Mouse (Mus musculus): ENCODE results near the gene Cyp2t4.

Gene Cyp2t4

DNA sequence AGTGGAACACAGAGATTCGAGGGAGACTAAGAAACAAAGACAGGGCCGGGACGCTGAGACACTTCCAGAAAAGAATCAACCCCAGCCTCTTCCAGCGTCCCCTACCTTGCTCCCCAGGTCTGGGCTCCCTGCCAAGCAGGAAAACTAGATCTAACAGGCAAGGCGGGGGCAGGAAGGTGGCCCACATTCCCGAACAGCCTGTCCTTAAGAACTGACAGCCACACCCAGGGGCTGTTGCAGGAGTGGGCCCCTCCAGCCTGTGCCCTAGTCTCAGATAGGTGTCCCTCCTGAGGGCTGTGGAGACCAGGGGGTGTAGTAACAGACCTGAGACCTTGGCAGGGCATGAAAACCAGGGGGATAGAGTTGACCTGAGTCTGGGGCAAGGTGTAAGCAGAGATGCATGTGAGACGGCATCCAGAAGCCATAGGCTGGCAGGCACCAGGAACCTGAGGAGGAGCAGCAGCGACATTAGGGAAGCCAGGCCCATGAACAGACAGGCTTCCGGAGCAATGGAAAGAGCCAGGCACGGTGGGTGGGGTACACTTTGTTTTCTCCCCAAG is at the start of gene Cyp2t4:
TSS of gene Cyp2t4 (plus strand) at position 510 of the 560 bp plus-strand sequence.
- DNase-seq: peak; percentile 22

DNA sequence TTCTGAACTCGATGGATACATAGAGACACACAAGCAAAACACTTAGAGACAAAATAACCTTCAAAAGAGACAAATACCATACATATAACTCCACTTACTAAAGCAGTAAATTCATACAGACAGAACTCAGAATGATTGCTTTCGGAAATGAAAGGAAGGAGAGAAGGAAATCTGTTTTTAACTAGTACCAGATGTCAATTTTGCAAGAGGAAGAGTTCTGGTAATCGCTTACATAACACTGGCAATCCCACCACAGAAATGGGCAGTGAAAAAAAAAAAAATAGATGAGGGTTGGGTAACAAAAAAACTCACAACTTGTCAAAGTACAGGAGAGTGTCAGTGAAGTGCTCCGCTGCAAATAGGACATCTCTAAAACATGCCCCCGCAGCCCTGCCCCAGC is 48.6 kb upstream of the Cyp2t4 start:
- DNase-seq: no peak

DNA sequence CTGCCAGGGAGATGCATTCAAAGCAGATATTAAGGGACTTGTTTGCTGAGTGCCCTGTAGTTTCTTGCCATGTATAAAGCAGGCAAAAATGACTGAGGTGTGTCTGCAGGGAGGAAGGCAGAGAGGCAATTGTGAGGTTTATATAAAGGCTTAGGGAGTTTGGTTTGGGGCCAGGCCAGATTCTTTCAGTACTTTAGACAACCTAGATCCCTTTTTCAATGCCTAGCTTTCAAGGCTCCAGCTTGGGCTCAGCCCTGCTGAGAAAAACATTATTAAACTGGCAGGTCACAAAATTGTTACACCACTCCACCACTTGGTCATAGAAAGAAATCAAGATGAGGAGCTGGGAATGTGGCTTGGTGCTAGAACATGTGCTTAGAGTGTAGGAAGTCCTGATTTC is 43.2 kb upstream of the Cyp2t4 start:
- no peak for DNase-seq

DNA sequence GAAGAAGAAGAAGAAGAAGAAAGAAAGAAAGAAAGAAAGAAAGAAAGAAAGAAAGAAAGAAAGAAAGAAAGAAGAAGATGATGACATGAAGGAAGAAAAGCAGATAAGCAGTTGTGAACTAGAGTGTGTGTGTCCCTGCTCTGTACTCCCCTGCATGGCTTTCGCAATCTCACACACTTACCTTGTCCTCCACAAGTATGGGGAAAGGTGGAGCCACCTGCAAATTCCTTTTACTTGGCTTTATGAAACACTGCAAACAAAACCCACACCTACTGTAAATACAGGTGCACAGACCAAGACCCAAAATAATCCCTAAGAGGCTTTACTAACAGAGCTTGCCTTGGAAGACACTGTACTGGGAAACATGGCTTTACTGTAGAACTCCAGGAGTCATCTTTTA is 42.5 kb upstream of the Cyp2t4 start:
- DNase-seq: no peak

DNA sequence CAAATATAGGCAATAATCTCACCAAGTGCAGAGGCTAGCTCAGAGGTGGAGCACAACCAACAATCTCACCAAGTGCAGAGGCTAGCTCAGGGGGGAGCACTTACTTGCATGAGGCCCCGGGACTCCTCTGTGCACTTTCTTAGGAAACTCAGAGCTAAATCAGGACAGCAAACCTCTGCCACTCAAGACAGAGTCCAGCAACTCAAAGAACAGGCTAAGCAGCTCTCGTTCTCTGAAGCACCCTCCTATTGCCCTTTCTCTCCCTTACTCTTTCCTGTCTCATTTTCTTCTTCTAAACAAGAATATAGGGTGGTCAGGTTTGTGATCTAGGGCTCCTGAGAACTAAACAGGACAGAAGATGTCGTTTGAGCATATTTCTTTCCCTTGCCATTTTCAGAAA is 41.5 kb upstream of the Cyp2t4 start:
- no peak for DNase-seq

DNA sequence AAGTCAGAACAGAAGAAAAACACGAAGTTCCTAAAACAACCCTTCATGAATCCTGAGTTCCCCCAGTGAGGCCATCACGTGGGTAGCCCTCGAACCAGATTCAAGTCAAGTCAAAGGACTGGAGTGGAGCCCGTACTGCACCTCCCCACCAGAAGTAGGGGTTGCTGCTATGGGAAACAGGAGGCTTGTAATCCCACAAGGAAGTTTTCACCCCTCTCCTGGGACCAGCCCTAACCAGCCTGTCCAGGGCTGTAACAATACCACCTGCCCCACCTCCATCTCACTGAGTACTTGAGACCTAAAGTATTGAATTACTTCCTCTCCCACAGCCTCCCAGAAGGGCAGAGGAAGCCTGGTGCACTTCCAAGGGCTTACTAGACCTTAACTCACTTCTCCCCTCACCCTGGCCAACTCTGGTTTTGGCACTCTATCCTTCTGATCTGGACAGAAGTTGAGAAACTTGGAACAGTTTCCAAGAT is 35.4 kb upstream of the Cyp2t4 start:
- DNase-seq: no peak

DNA sequence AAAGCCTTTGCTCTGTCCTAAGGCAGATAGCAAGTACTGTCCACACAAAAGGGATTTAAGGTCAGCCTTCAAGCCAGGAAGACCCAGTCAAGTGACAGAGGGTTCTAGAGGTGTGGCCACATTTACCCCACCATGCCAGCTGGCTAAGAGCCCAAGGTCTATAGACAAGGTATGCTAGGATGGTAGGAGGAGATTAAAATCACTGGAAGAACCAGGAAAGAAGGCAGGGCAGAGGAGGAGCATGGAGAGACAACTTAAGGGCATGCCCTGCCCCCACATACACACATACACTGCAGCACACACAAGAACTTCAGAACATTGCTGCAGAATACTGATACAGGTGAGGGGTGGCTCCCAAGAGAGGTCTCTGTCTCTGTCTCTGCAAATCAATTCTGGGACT is 33.8 kb upstream of the Cyp2t4 start, which contains the start of gene Cyp2f2:
TSS of gene Cyp2f2 (plus strand) at position 234 of the 400 bp plus-strand sequence.
- no peak for DNase-seq

DNA sequence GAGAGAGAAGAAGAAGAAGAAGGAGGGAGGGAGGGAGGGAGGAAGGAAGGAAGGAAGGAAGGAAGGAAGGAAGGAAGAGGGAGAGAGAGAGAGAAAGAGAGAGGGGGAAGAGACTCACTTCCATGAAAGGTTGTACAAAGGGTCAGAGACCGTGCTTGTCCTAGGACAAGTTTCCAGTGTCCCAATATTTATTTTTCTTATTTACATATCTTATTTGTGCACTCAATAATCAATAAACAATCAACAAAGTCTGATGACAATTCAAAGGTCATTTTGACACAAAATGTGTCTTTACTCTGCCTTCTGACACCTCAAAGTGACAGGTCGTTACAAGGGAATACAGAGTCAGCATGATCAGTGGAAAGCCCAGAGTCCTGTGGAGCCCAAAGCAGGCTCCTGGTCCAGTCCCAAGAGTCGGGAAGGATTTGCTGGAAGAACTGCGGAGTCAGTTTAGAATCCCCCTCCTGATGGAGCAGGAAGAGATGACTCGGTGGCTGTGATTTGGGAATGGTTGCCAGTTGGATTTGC is 29.1 kb upstream of the Cyp2t4 start:
- no peak for DNase-seq

DNA sequence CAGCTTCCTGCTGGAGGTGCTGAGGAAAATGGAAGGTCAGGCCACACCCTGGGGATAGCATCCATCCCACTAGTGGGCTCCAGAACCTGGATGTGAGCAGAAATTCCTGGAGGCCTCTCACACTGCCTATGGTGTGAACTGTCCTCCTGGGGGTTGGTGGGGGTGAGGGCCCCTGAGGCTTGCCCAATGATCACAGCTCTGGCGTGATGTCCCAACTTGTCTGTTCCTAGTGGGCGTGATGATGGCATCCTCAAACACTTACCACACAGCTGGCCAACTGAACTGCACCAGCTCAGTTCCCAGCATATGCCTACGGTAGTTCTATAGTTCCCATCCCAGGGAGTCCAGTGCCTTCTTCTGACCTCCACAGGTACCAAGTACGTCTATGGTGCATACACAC is 28.5 kb upstream of the Cyp2t4 start:
- DNase-seq: no peak

DNA sequence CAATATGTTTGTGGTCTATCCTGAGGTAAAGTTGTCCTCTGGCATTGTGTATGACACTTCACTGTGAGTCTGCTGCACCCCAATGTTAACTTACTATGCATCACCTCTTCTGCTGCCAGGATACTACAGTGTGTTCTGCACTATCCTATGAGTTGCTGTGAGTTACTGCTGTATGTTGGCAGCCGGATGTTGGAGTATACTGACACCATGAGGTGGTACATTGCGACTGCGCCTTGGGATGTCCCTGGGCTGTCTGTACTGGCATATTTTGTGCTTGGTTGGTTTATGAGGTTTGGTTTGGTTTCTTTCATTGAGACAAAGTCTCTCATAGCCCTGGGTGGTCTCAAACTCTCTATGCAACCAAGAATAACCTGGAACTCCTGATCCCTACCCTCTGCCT is 25.4 kb upstream of the Cyp2t4 start:
- DNase-seq: no peak

DNA sequence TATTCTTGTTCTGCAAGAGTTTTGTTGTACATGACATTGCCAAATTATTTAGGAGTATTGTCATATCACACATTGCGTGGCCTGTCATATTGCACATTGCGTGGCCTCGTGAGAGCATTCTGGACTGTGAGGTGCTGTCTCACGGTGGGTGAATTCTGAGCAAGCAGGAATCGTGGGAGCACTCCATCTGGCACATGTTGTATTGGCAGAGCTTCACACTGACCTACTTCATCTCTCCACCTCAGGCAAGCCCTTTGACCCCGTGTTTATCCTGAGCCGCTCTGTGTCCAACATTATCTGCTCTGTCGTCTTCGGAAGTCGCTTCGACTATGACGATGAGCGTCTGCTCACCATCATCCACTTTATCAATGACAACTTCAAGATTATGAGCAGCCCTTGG is 24.6 kb upstream of the Cyp2t4 start:
- DNase-seq: no peak

DNA sequence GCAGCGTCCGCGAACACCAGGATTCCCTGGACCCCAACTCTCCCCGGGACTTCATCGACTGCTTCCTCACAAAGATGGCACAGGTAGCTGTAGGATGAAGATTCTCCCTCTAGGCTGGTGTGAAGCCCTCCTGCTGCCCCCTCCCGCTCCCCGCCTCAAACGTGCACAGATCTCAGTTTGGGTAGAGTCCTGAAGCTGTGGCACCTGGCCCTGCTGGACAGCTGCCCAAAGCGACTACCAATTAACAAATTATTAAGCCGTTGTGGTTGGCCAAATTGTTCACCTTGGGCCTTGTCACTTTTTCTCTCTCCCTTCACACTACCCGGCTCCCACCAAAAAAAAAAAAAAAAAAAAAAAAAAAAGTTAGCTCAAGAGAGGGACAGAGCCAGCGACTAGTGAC is 23.7 kb upstream of the Cyp2t4 start:
- no peak for DNase-seq

DNA sequence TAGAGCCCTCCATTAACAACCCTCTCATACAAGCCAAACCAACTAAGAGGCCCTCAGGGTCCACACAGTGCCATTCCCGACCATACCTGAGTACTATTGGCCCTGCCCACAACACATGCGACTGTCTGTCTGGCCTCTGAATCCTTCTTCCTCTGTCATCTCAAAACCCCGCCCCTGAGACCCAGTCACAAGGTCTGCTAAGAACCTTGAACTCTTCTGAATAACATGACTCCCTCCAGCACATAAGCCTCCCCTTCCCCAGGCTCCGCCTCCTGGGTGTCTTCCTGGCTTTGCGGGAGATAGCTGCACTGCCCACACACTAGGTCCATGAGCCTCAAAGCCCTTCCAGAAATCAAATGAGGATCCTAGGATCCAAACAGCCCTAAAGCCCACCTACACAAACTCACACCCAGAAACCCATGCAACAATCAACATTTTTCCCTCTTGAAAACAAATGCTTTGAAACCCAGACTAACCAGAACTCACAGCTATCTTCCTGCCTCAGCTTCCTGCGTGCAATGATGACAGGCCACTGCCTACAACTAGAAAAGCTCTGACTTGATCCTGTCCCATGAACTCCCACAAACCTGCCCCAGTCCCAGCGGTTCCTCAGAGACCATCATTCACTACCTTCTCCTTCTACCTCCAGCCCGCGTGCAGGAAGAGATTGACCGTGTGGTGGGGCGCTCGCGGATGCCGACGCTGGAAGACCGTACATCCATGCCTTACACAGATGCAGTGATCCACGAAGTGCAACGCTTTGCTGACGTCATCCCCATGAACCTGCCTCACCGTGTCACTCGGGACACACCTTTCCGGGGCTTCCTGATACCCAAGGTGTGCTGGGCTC is 22.8 kb upstream of the Cyp2t4 start:
- no peak for DNase-seq

DNA sequence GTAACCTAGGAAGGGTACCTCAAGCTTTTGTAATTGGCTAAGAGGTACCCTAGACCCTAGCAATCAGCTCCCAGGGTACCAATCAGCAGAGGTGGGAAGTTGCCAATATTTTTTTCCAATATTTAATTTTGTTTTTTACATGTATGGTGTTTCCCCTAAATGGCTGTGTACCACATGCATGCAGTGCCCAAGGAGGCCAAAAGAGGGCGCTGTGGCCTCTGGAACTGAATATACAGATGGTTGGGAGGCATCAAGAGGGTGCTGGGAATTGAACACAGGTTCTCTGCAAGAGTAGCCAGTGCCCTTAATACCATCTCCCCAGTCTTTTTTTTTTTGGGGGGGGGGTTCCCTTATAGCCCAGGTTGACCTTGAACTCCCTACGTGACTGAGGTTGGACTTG is 22.1 kb upstream of the Cyp2t4 start:
- DNase-seq: no peak

DNA sequence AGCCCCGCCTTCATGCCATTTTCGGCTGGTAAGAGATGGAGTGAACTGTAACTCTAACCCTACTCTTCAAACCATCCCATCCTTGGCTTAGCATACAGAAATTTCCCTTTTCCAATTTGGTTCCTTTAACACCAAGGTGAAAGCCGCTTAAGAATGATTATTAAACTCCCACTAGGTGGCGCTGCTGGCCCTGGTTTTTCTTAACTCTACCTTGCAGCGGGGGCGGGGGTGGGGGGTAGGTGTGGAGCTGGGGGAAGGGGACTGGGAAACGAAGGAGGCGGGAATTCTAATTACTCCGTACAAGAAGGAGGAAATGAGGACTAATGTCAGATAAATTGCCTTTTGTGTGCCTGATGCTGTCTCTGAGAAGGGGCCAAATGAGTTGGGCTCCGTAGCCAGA is 20.9 kb upstream of the Cyp2t4 start:
- peak; percentile 53 for DNase-seq

DNA sequence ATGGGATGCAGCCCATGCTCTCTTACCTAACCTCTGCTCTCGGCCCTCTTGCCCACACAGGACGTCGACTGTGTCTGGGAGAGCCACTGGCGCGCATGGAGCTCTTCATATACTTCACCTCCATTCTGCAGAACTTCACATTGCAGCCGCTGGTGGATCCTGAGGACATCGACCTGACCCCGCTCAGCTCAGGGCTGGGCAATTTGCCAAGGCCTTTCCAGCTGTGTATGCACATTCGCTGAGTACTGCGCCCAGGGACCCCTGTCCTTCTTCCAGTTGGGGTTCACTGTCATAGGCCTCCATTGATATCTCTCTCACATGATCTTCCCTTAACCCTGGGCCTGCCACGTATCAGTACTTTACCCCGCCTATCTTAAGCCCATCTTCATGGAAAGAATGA is 20.4 kb upstream of the Cyp2t4 start:
- no peak for DNase-seq

DNA sequence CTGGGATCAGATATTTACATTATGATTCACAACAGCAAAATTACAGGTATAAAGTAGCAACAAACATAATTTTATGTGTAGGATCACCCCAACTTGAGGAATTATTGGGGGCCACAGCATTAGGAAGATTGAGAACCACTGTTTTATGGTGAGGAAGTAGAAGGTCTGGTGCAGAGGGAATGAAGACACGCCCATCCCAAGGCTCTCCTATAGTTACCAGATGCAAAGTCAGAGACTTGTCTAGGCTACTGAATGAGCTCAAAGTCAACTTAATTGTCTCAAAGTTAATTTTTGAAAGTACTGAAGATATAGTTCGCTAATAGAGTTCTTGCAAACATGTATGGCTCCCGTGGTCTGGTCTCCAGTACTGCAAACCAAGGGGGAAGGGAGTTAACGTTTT is 19.8 kb upstream of the Cyp2t4 start:
- DNase-seq: no peak

DNA sequence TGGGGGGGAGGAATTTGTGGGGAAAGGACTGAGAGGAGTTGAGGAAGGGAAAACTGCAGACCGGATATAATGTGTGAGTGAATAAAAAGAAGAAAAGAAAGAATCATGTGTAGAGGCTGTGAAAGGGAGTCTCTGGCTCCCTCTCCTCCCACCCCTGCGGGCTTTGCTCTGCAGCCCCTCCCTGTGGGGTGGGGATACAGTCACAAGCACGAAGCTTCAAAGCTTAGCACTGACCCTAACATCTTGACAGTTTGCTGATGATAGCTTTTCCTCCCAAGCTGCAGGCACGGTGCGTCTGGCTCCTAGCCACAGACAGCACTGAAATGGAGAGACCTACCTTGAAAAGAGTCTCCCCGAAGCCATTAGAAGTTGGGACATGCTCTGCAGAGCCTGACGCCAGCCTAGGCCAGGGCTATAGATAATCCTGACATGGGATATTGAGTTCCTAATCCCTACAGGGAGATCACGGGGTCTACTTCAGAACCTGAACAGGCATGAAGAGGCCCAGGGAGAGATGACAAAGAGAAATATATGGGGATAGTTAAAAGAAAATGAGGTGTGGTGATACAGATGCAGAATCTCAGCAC is 17.0 kb upstream of the Cyp2t4 start:
- DNase-seq: no peak

DNA sequence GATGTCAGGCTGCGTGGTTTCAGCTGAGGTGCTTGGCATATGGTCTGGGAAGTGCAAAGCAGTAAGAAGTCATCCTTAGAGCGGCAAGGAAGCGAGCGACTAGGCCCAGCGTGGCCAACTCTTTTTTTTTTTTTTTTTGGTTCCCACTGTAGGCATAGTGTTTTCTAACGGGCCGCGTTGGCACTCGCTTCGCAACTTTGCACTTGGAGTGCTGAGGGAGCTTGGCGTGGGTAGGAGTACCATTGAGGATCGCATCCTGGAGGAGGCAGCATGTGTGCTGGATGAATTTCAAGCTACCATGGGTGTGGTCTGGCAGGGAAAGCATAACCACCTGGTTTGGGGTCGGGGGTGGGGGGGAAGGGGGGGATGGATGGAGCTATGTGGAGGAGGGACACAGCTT is 2.5 kb downstream of the Cyp2t4 start:
- DNase-seq: no peak

DNA sequence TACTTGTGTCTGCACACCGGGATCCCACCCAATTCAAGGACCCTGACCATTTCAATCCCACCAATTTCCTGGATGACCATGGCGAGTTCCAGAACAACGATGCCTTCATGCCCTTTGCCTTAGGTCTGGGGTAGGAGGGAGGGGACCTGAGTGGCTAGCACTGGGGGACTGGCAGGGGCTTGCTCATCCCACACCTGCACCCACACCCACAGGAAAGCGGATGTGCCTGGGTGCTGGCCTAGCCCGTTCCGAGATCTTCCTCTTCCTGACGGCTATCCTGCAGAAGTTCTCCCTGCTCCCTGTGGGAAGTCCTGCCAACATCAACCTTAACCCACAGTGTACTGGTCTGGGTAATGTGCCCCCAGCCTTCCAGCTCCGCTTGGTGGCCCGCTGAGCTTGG is 4.7 kb downstream of the Cyp2t4 start:
- no peak for DNase-seq

DNA sequence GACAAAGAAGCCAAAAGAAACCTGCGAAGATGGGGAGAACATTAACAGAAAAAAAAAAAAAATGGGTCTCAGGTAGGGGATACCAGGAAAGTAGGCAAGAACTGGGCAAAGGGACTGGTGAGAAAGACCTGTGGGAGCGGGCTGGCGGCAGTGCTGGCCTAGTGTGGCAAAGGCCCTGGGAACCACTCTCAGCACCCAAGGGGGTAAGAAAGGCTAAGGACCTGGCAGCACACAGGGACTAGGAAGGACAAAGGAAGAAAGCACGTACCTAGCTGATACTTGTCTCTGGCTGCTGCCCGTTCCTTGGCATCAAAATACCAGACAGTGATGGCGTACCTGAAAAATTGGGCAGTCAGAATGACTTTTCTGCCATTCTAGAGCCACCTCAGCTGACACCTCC is 5.7 kb downstream of the Cyp2t4 start:
- DNase-seq: peak; percentile 14

DNA sequence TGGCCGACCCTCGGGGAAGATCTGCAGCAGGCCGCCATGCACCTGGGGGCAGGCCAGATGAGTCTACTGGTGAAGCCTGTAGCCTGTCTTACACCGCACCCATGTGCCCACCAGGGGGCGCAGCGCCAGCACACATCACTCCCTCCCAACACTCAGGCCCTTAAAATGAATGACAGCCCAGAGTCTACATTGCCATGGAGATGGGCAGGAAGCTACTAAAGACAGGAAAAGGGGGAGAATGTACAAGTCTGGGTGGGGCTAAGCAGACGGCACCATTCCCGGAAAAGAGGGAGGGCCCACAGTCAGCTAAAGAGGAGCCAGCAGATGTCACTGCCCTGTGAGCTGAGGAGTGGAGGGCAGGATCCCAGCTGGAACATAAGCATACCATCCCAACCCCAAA is 6.4 kb downstream of the Cyp2t4 start:
- DNase-seq: peak; percentile 82

DNA sequence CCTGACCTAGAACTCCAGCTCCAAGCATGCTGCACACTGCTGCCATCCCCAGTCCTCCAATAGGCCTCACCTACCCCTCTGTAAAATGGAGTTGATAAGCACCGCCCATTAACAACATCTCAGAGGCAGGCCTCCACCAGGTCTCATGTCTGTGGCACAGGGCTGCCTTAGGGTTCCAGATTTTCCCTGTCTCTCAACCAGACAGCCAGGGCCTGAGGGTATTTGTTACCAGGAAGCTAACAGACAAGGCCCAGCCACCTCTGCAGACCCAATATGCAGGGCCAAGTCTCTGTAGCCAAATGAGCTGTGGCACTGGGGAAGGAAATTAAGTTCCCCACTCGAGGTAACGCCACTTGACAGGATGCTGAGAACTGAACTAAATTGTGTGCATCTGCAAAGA is 7.4 kb downstream of the Cyp2t4 start:
- peak; percentile 9 for DNase-seq

DNA sequence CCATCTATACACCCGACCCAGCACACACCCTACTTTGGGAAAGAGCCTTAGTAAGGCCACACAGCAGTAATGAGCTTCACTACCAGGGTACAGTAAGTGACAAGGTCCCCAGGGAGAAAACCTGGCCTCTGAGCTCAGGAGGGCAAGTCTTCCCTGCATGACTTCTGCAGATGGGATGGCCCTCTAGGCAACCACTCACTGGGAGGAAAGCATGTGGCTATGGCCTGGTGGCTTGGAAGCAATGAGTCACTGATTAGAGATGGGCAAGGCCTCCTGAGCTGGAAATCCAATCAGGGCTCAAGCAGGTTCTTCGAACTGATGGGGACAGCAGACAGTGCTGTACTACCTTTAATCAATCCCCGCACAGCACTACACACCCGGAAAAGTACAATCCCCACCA is 8.2 kb downstream of the Cyp2t4 start:
- peak; percentile 25 for DNase-seq

Data from cerebellum, adult 8-10 months (tissue).